ENCODE assay signal across 8 mouse cellular contexts in genomic region chr7:34719599-34719998, GRCm38 (mm10).
DNase-seq lines count a peak whose midpoint lies in the region; ATAC-seq and TF ChIP-seq lines count a peak whose summit lies in the region.

No protein-coding gene starts in this region.

- H3K36me3 ChIP-seq in forebrain, embryonic 11.5 days (ENCODE audit: control insufficient read depth, insufficient read depth, low read length) = no peaks in the 10 kb centered on the region
- no peaks in the 10 kb centered on the region for H3K36me3 ChIP-seq in forebrain, embryonic 15.5 days
- no peaks in the 10 kb centered on the region for H3K36me3 ChIP-seq in lung, postnatal 0 days (ENCODE audit: insufficient read depth, low read length)

- peak; percentile 79 for DNase-seq in forebrain, embryonic 11.5 days (ENCODE audit: low spot score)
- peak; percentile 19 to 21 for DNase-seq in B cell, adult 2 months
- peak; percentile 72 for DNase-seq in brain, adult 2 months (ENCODE audit: low read depth, low spot score)
- peak; percentile 55 for DNase-seq in forelimb bud, embryonic 11.5 days (ENCODE audit: low read depth, low spot score)
- peak; percentile 85 for DNase-seq in kidney, postnatal 10 days
- DNase-seq in lung, postnatal 0 days (ENCODE audit: low spot score) = peak; percentile 74
- DNase-seq in testis, postnatal 14 days (ENCODE audit: low spot score) = peak; percentile 57

- 0 out of 2 replicates have a peak, but pooled peaks have one; percentile 14 for TF ChIP-seq EP300 in lung, postnatal 0 days (IDR thresholded peaks at IDR 0.05)

- WGBS in forebrain, embryonic 11.5 days = 32% methylated on average over 5 of the region's 5 CpGs
- WGBS in forebrain, embryonic 15.5 days = 40% methylated on average over 5 of the region's 5 CpGs
- WGBS in lung, postnatal 0 days = 37% methylated on average over 5 of the region's 5 CpGs

- no peak overlapping the region for H3K4me2 ChIP-seq in forebrain, embryonic 11.5 days (ENCODE audit: low read depth, low read length, severe bottlenecking)
- H3K4me2 ChIP-seq in forebrain, embryonic 15.5 days (replicated peaks) = no peak overlapping the region
- no peak overlapping the region for H3K4me2 ChIP-seq in lung, postnatal 0 days (replicated peaks; ENCODE audit: low read depth, low read length)

- H3K4me3 ChIP-seq in forebrain, embryonic 11.5 days (ENCODE audit: low read depth, low read length) = no peak overlapping the region
- no peak overlapping the region for H3K4me3 ChIP-seq in forebrain, embryonic 15.5 days
- no peak overlapping the region for H3K4me3 ChIP-seq in lung, postnatal 0 days (ENCODE audit: low read depth, low read length)

- TF ChIP-seq CTCF in lung, postnatal 0 days (IDR thresholded peaks at IDR 0.05) = peak; percentile 88

- no peak for ATAC-seq in forebrain, embryonic 11.5 days (replicated peaks; ENCODE audit: low FRiP score)
- ATAC-seq in forebrain, embryonic 15.5 days (replicated peaks) = no peak
- ATAC-seq in lung, postnatal 0 days = no peak

- H3K27ac ChIP-seq in forebrain, embryonic 11.5 days (ENCODE audit: low read depth, low read length) = no peak overlapping the region
- H3K27ac ChIP-seq in forebrain, embryonic 15.5 days (replicated peaks) = no peak overlapping the region
- H3K27ac ChIP-seq in lung, postnatal 0 days (ENCODE audit: low read length) = no peak overlapping the region

- peaks cover 25% of the 10 kb centered on the region for H3K4me1 ChIP-seq in forebrain, embryonic 11.5 days (replicated peaks; ENCODE audit: control insufficient read depth, insufficient read depth, low read length)
- H3K4me1 ChIP-seq in forebrain, embryonic 15.5 days = peaks cover 23% of the 10 kb centered on the region
- H3K4me1 ChIP-seq in lung, postnatal 0 days (ENCODE audit: insufficient read depth, low read depth, low read length) = peaks cover 5% of the 10 kb centered on the region

- H3K9ac ChIP-seq in forebrain, embryonic 11.5 days (ENCODE audit: low read length) = no peak overlapping the region
- no peak overlapping the region for H3K9ac ChIP-seq in forebrain, embryonic 15.5 days (replicated peaks)
- H3K9ac ChIP-seq in lung, postnatal 0 days (replicated peaks; ENCODE audit: low read depth) = no peak overlapping the region

- no peaks in the 10 kb centered on the region for H3K27me3 ChIP-seq in forebrain, embryonic 11.5 days (ENCODE audit: control insufficient read depth, insufficient read depth, low read length)
- no peaks in the 10 kb centered on the region for H3K27me3 ChIP-seq in forebrain, embryonic 15.5 days
- no peaks in the 10 kb centered on the region; the same call in 1 of the 2 replicates for H3K27me3 ChIP-seq in lung, postnatal 0 days (replicated peaks; ENCODE audit: insufficient read depth, low read length)

- no peaks in the 10 kb centered on the region for H3K9me3 ChIP-seq in forebrain, embryonic 11.5 days (ENCODE audit: control insufficient read depth, low read length)
- H3K9me3 ChIP-seq in forebrain, embryonic 15.5 days = no peaks in the 10 kb centered on the region
- no peaks in the 10 kb centered on the region for H3K9me3 ChIP-seq in lung, postnatal 0 days (ENCODE audit: low read length)

Comparison
In these comparisons a context has a peak if more than half of its experiments do, and no peak if none do; other contexts are left out.
1. DNase-seq: peak in every context shown above with its lines; median percentile 85 in kidney, postnatal 10 days; 79 in forebrain, embryonic 11.5 days; 74 in lung, postnatal 0 days; 72 in brain, adult 2 months; 57 in testis, postnatal 14 days; 55 in forelimb bud, embryonic 11.5 days; 20 in B cell, adult 2 months.